Mouse (Mus musculus) G1E (cell line): Measurements from ENCODE around the gene Skint5. TPM values are rescaled to one million over a fixed set of nuclear protein-coding genes. Genes with fewer than 3 reads are reported as not detected.
"Not testable (repeated sequence)": the region's sequence is repeated elsewhere in the genome, so short reads cannot be mapped to it uniquely, and the experiment has no call there.

Source experiments
- ATAC-seq: 2 replicates; pipeline ENCODE4 v1.8.0; 2016; ENCODE audit warnings: mild to moderate bottlenecking; ENCODE audit not compliant: insufficient number of reproducible peaks, poor library complexity, low FRiP score, severe bottlenecking; ENCODE audit errors: extremely low read depth
- DNase-seq: peaks from one replicate; pipeline ENCODE4 v3.0.0; 2012; ENCODE audit warnings: low spot score
- H3K27me3 ChIP-seq: 2 replicates; pipeline ENCODE4 v1.6.1; 2012; ENCODE audit warnings: mild to moderate bottlenecking, low read length, inconsistent platforms; ENCODE audit not compliant: insufficient read depth
- H3K36me3 ChIP-seq: replicated peaks from 2 replicates; pipeline ENCODE3; 2012; ENCODE audit warnings: mild to moderate bottlenecking, inconsistent platforms
- H3K4me1 ChIP-seq: 2 replicates; pipeline ENCODE4 v1.6.1; 2012; ENCODE audit warnings: low read depth, low read length, inconsistent platforms, mixed read lengths; ENCODE audit not compliant: insufficient read depth
- H3K4me3 ChIP-seq: 2 replicates; pipeline ENCODE4 v1.5.1; 2012; ENCODE audit warnings: low read depth, mild to moderate bottlenecking, inconsistent platforms, low read length, moderate library complexity, mixed read lengths
- H3K9me3 ChIP-seq: replicated peaks from 2 replicates; pipeline ENCODE4 v1.6.1; 2012; ENCODE audit warnings: inconsistent platforms
- CTCF ChIP-seq: IDR thresholded peaks from 2 replicates; pipeline ENCODE4 v1.5.1; 2012; ENCODE audit warnings: low read depth, low read length, inconsistent platforms, mixed read lengths
- GATA1 ChIP-seq: IDR thresholded peaks from 2 replicates; pipeline ENCODE4 v1.6.1; 2012; ENCODE audit warnings: borderline replicate concordance, low read length, inconsistent platforms, mixed read lengths
- GATA2 ChIP-seq: IDR thresholded peaks from 2 replicates; pipeline ENCODE4 v1.6.1; 2012; ENCODE audit warnings: low read depth, low read length, inconsistent platforms, borderline replicate concordance
- POLR2AphosphoS5 ChIP-seq: IDR thresholded peaks from 2 replicates; pipeline ENCODE4 v1.6.1; 2012; ENCODE audit warnings: low read depth, low read length, inconsistent platforms; ENCODE audit not compliant: insufficient replicate concordance
- TAL1 ChIP-seq: conservative IDR thresholded peaks from 2 replicates; pipeline ENCODE4 v1.6.1; 2012; ENCODE audit warnings: low read depth, low read length, inconsistent platforms, mixed read lengths
- polyA plus RNA-seq: library from polyadenylated mRNA; stranded (reverse); fragments of >175 nt; gene quantifications from 2 replicates; pipeline ENCODE4 v1.2.3, GENCODE M21; 2012
- total RNA-seq, 2 experiments: library from RNA; stranded (forward) in 1 of 2; stranded (reverse) in 1 of 2; fragments of 200-1000 nt in 1 of 2; fragments of >200 nt in 1 of 2; fragmentation: Nextera tagmentation in 1 of 2; gene quantifications; 2 replicates each; pipeline ENCODE4 v1.2.3; 2014 to 2017

The Skint5 gene
- not detected in 2 replicates for total RNA-seq (2014; fragmentation: Nextera tagmentation)
- 0.22 TPM in 1 of 2 replicates, not detected in the other for total RNA-seq (2017)
- polyA plus RNA-seq: not detected in 2 replicates

- ATAC-seq (no peak), DNase-seq (no peak)
- no peak within 1 kb of the TSS for H3K4me3 ChIP-seq
- H3K9me3 ChIP-seq: no peaks in the 10 kb centered on the region
- no peak for TF ChIP-seq GATA2
- TF ChIP-seq TAL1: no peak
- no peak for TF ChIP-seq GATA1
- no peak for TF ChIP-seq CTCF
- no peak for TF ChIP-seq POLR2AphosphoS5
- H3K27me3 ChIP-seq: no peaks in the 10 kb centered on the region
- no peaks in the 10 kb centered on the region for H3K4me1 ChIP-seq
- no peaks in the 10 kb centered on the region for H3K36me3 ChIP-seq
These were observed at the start of gene Skint5 for GRCm38 (mm10) chr4:113999403-113999802. Skint5 (minus strand) TSS chr4:113999503.

GRCm38 (mm10) chr4:113957343-113957742, 42.0 kb downstream of the Skint5 start:
- DNase-seq: no peak
- Histone ChIP-seq H3K9me3 (no peaks in the 10 kb centered on the region), H3K36me3 (no peaks in the 10 kb centered on the region), H3K4me3 (no peak overlapping the region), H3K4me1 (no peaks in the 10 kb centered on the region), H3K27me3 (no peaks in the 10 kb centered on the region)
- no peak for TF ChIP-seq TAL1
- no peak for TF ChIP-seq GATA1
- no peak for TF ChIP-seq POLR2AphosphoS5
- TF ChIP-seq GATA2: no peak
- TF ChIP-seq CTCF: no peak
- ATAC-seq: no peak

GRCm38 (mm10) chr4:113764182-113764581, 235.1 kb downstream of the Skint5 start:
- no peaks in the 10 kb centered on the region for H3K4me1 ChIP-seq
- ATAC-seq (no peak), DNase-seq (no peak)
- no peaks in the 10 kb centered on the region for H3K27me3 ChIP-seq
- no peak for TF ChIP-seq GATA2
- no peak for TF ChIP-seq POLR2AphosphoS5
- no peak for TF ChIP-seq CTCF
- TF ChIP-seq TAL1: no peak
- no peak for TF ChIP-seq GATA1
- no peaks in the 10 kb centered on the region for H3K36me3 ChIP-seq
- H3K4me3 ChIP-seq: no peak overlapping the region
- no peaks in the 10 kb centered on the region for H3K9me3 ChIP-seq

- Histone ChIP-seq H3K36me3 (no peaks in the 10 kb centered on the region), H3K27me3 (no peaks in the 10 kb centered on the region), H3K4me3 (no peak overlapping the region), H3K4me1 (no peaks in the 10 kb centered on the region), H3K9me3 (no peaks in the 10 kb centered on the region)
- DNase-seq (no peak), ATAC-seq (no peak)
- no peak for TF ChIP-seq GATA2
- no peak for TF ChIP-seq POLR2AphosphoS5
- TF ChIP-seq GATA1: no peak
- TF ChIP-seq CTCF: no peak
These were observed 235.6 kb downstream of the Skint5 start for GRCm38 (mm10) chr4:113763684-113764083.

GRCm38 (mm10) chr4:113448230-113448629, 551.1 kb downstream of the Skint5 start:
- H3K27me3 ChIP-seq, H3K4me3 ChIP-seq, H3K9me3 ChIP-seq, H3K4me1 ChIP-seq, ATAC-seq, H3K36me3 ChIP-seq, DNase-seq: not testable (repeated sequence)

Other genes with a start within 250 kb of the Skint5 start
- gene Skint11, start 163.9 kb upstream of the Skint5 start, total RNA-seq (2014; fragmentation: Nextera tagmentation): not detected in 2 replicates
- not detected in 2 replicates for gene Skint11, start 163.9 kb upstream of the Skint5 start, total RNA-seq (2017)
- gene Skint11, start 163.9 kb upstream of the Skint5 start, polyA plus RNA-seq: not detected in 2 replicates